Comparison of ENCODE assay signal across 19 mouse cellular contexts in genomic region chr2:55085580-55085979, GRCm38 (mm10).
"Had no signal": no experiment of that assay in that cellular context is flagged by ENCODE, and none has a peak within 500 bp of the region (broad histone marks: within the 10 kb centered on the region; RNA-seq: fewer than 3 reads in every experiment).

No protein-coding gene starts in this region.

- H3K4me2 ChIP-seq: limb, embryonic 15.5 days; liver, embryonic 12.5 days; lung, embryonic 15.5 days; midbrain, embryonic 12.5 days; neural tube, embryonic 13.5 days; neural tube, embryonic 15.5 days had no signal

- DNase-seq: midbrain, embryonic 14.5 days; retina, postnatal 1 day; right cerebral cortex, adult 18-20 months; right cerebral cortex, postnatal 25 days; right cerebral cortex, postnatal 4 days; spleen, adult 18-20 months; thymus, adult 18-20 months; thymus, postnatal 14 days; thymus, postnatal 36 days had no signal

- H3K9me3 ChIP-seq: limb, embryonic 15.5 days; liver, embryonic 12.5 days; lung, embryonic 15.5 days; midbrain, embryonic 10.5 days; midbrain, embryonic 12.5 days; neural tube, embryonic 13.5 days; neural tube, embryonic 15.5 days had no signal

- H3K27ac ChIP-seq: limb, embryonic 15.5 days; liver, embryonic 12.5 days; liver, embryonic 14.5 days; lung, embryonic 15.5 days; midbrain, embryonic 10.5 days; midbrain, embryonic 12.5 days; neural tube, embryonic 13.5 days; neural tube, embryonic 15.5 days had no signal

- H3K27me3 ChIP-seq: limb, embryonic 15.5 days; liver, embryonic 12.5 days; lung, embryonic 15.5 days; midbrain, embryonic 12.5 days; neural tube, embryonic 13.5 days; neural tube, embryonic 15.5 days had no signal

- H3K36me3 ChIP-seq: limb, embryonic 15.5 days; liver, embryonic 12.5 days; lung, embryonic 15.5 days; midbrain, embryonic 10.5 days; midbrain, embryonic 12.5 days; neural tube, embryonic 13.5 days; neural tube, embryonic 15.5 days had no signal

- H3K9ac ChIP-seq: limb, embryonic 15.5 days; liver, embryonic 12.5 days; liver, embryonic 14.5 days; lung, embryonic 15.5 days; midbrain, embryonic 12.5 days; neural tube, embryonic 13.5 days; neural tube, embryonic 15.5 days had no signal

- H3K4me1 ChIP-seq: limb, embryonic 15.5 days; liver, embryonic 12.5 days; lung, embryonic 15.5 days; midbrain, embryonic 10.5 days; midbrain, embryonic 12.5 days; neural tube, embryonic 13.5 days; neural tube, embryonic 15.5 days had no signal

- ATAC-seq: liver, embryonic 12.5 days; midbrain, embryonic 16.5 days had no signal

- H3K4me3 ChIP-seq: limb, embryonic 15.5 days; liver, embryonic 12.5 days; lung, embryonic 15.5 days; midbrain, embryonic 10.5 days; midbrain, embryonic 12.5 days; myocyte; neural tube, embryonic 13.5 days; neural tube, embryonic 15.5 days had no signal
